Mouse (Mus musculus): ENCODE measurements at regions not wholly inside any gene's neighbourhood (a gene's known extent, or its start where the extent isn't known, plus 50 kb on each side); places are given as distances from the start of the nearest gene placed in this dataset.

DNA sequence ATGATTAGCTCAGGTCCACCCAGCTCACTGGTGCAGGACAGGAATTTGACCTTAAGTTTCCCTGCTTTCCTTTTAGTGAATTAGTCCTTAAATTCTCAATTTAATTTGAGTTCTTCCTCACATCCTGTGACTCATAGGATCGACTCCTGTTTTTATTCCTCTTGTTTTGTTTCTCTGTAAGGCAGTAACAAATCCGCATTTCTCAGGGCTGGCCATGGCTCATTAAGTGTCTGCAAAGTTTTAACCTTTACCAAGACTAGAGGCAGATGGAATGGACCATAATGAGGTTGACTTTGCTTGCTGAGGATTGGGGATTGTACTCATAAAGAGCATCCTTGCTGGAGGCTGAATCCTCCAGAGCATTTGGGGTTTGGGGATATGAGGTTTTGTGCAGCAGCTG, 156.6 kb downstream of the Cysltr2 start:
- Histone ChIP-seq H3K27me3 (ENCODE audit: insufficient read depth, low read length) (no peaks in the 10 kb centered on the region), H3K36me3 (ENCODE audit: insufficient read depth) (no peaks in the 10 kb centered on the region), H3K4me1 (ENCODE audit: insufficient read depth) (no peaks in the 10 kb centered on the region), H3K9me3 (ENCODE audit: low read length) (no peaks in the 10 kb centered on the region), H3K4me2 (ENCODE audit: low read depth) (no peak overlapping the region), H3K27ac (ENCODE audit: low read depth, low read length) (no peak overlapping the region), H3K9ac (no peak overlapping the region), H3K4me3 (ENCODE audit: low read depth, low read length) (no peak overlapping the region)
- WGBS, result 76% methylated on average over 2 of the region's 2 CpGs
- DNase-seq, result no peak
- TF ChIP-seq CTCF (IDR thresholded peaks at IDR 0.05; ENCODE audit: low read depth), result no peak
- ATAC-seq, result no peak

DNA sequence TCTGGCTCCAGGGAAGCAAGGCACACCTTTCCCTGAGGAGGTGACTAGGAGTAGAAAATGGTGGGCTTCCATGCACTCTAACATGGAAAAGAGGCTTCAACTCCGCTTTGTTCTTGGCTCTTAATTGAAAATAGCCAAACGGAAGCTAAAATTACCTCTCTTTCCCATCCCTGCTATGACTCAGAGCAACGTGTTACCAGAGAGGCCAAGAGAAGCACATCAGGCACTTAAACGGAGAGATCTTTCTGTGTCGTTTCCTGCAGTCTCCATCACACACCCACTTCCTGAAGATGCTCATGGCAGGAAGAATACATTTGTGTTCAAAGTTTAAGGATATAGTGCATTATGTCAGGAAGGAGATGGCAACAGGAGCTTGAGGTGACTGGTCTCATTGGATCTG, 159.3 kb downstream of the Cysltr2 start:
- Histone ChIP-seq H3K27me3 (ENCODE audit: insufficient read depth, low read length) (no peaks in the 10 kb centered on the region), H3K4me1 (ENCODE audit: insufficient read depth) (no peaks in the 10 kb centered on the region), H3K36me3 (ENCODE audit: insufficient read depth) (no peaks in the 10 kb centered on the region), H3K9ac (no peak overlapping the region), H3K9me3 (ENCODE audit: low read length) (no peaks in the 10 kb centered on the region), H3K27ac (ENCODE audit: low read depth, low read length) (no peak overlapping the region), H3K4me2 (ENCODE audit: low read depth) (no peak overlapping the region), H3K4me3 (ENCODE audit: low read depth, low read length) (no peak overlapping the region)
- no peak for DNase-seq
- no peak for TF ChIP-seq CTCF (IDR thresholded peaks at IDR 0.05; ENCODE audit: low read depth)
- no peak for ATAC-seq
- WGBS, result 84% methylated on average over 5 of the region's 5 CpGs

DNA sequence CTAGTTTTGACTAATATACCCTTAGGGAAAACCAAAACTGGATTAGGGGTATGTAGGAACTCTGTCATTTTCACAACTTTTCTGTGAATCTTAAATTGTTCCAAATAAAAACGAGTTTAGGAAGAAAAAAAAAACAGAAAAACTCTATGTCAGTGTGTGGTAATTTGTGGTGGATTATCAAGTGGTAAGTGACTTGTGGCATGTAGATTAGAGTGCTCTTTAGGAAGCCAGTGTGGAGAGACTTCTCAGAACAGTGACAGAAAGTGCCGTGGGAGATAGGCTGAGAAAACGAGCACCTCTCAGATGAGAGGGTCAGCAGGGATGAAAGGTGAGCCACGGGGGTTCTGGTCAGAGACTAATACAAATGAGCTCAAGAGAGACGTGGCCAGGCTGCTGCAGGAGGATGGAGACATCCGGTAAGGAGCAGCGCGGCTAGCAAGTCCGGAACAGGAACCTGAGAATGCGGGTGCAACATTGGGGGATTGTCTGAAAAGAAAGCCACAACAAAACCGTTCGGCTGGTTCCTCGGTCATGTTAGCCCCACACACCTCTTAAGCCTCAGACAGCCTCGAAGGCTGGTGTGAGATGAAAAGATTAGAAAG, 161.3 kb downstream of the Cysltr2 start:
- Histone ChIP-seq H3K9ac (no peak overlapping the region), H3K9me3 (ENCODE audit: low read length) (no peaks in the 10 kb centered on the region), H3K4me3 (ENCODE audit: low read depth, low read length) (no peak overlapping the region), H3K4me1 (ENCODE audit: insufficient read depth) (no peaks in the 10 kb centered on the region), H3K4me2 (ENCODE audit: low read depth) (no peak overlapping the region), H3K27ac (ENCODE audit: low read depth, low read length) (no peak overlapping the region), H3K27me3 (ENCODE audit: insufficient read depth, low read length) (no peaks in the 10 kb centered on the region), H3K36me3 (ENCODE audit: insufficient read depth) (no peaks in the 10 kb centered on the region)
- ATAC-seq (no peak), DNase-seq (no peak)
- TF ChIP-seq CTCF (IDR thresholded peaks at IDR 0.05; ENCODE audit: low read depth), result no peak
- 49% methylated on average over 14 of the region's 14 CpGs for WGBS

- no peaks in the 10 kb centered on the region for H3K4me1 ChIP-seq (ENCODE audit: insufficient read depth)
- ATAC-seq, result no peak
- no peak overlapping the region for H3K9ac ChIP-seq
- no peaks in the 10 kb centered on the region for H3K36me3 ChIP-seq (ENCODE audit: insufficient read depth)
- 83% methylated on average over 12 of the region's 12 CpGs for WGBS
- H3K27me3 ChIP-seq (ENCODE audit: insufficient read depth, low read length), result no peaks in the 10 kb centered on the region
- DNase-seq, result no peak
- H3K9me3 ChIP-seq (ENCODE audit: low read length), result no peaks in the 10 kb centered on the region
- no peak overlapping the region for H3K4me2 ChIP-seq (ENCODE audit: low read depth)
- no peak overlapping the region for H3K27ac ChIP-seq (ENCODE audit: low read depth, low read length)
- no peak for TF ChIP-seq CTCF (IDR thresholded peaks at IDR 0.05; ENCODE audit: low read depth)
- no peak overlapping the region for H3K4me3 ChIP-seq (ENCODE audit: low read depth, low read length)
Measured at GRCm38 (mm10) chr14:72886935-72887369, 162.0 kb downstream of the Cysltr2 start.

DNA sequence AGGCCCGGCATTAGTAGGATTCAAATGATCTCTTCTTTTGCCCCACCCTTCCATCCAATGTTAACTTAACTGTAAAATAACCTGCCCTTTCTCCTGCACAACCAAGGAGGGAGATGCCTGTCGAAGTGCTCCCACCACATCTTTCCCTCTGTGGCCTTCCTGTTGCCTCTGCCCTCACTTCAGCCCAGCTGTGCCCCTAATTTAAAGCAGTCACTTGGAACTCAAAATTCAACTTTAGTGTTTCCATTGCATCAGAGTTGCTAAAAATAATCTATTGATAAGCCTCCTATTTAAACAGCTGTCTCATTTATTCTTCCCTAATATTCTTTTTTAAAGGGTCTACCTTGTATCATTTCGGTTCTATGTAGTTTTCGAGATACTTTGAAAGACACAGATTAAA, 163.1 kb downstream of the Cysltr2 start:
- no peaks in the 10 kb centered on the region for H3K27me3 ChIP-seq (ENCODE audit: insufficient read depth, low read length)
- H3K9ac ChIP-seq, result no peak overlapping the region
- DNase-seq, result no peak
- H3K4me1 ChIP-seq (ENCODE audit: insufficient read depth), result no peaks in the 10 kb centered on the region
- no peak overlapping the region for H3K4me2 ChIP-seq (ENCODE audit: low read depth)
- no peak overlapping the region for H3K4me3 ChIP-seq (ENCODE audit: low read depth, low read length)
- no peaks in the 10 kb centered on the region for H3K36me3 ChIP-seq (ENCODE audit: insufficient read depth)
- H3K27ac ChIP-seq (ENCODE audit: low read depth, low read length), result no peak overlapping the region
- 89% methylated on average over 4 of the region's 4 CpGs for WGBS
- no peaks in the 10 kb centered on the region for H3K9me3 ChIP-seq (ENCODE audit: low read length)
- TF ChIP-seq CTCF (IDR thresholded peaks at IDR 0.05; ENCODE audit: low read depth), result no peak
- ATAC-seq, result no peak

GRCm38 (mm10) chr14:72884561-72884960, 164.4 kb downstream of the Cysltr2 start:
- Histone ChIP-seq H3K27me3 (ENCODE audit: insufficient read depth, low read length) (no peaks in the 10 kb centered on the region), H3K36me3 (ENCODE audit: insufficient read depth) (no peaks in the 10 kb centered on the region), H3K9me3 (ENCODE audit: low read length) (no peaks in the 10 kb centered on the region), H3K27ac (ENCODE audit: low read depth, low read length) (no peak overlapping the region), H3K4me3 (ENCODE audit: low read depth, low read length) (no peak overlapping the region), H3K4me1 (ENCODE audit: insufficient read depth) (no peaks in the 10 kb centered on the region), H3K4me2 (ENCODE audit: low read depth) (no peak overlapping the region), H3K9ac (no peak overlapping the region)
- 66% methylated on average over 4 of the region's 4 CpGs for WGBS
- no peak for TF ChIP-seq CTCF (IDR thresholded peaks at IDR 0.05; ENCODE audit: low read depth)
- peak; percentile 32; the same call in 1 of the 2 replicates for ATAC-seq
- DNase-seq, result peak; percentile 51

- no peaks in the 10 kb centered on the region for H3K27me3 ChIP-seq (ENCODE audit: insufficient read depth, low read length)
- no peak overlapping the region for H3K27ac ChIP-seq (ENCODE audit: low read depth, low read length)
- no peaks in the 10 kb centered on the region for H3K4me1 ChIP-seq (ENCODE audit: insufficient read depth)
- H3K36me3 ChIP-seq (ENCODE audit: insufficient read depth), result no peaks in the 10 kb centered on the region
- TF ChIP-seq CTCF (IDR thresholded peaks at IDR 0.05; ENCODE audit: low read depth), result no peak
- no peak overlapping the region for H3K4me3 ChIP-seq (ENCODE audit: low read depth, low read length)
- no peak overlapping the region for H3K4me2 ChIP-seq (ENCODE audit: low read depth)
- ATAC-seq (no peak), DNase-seq (no peak)
- no peaks in the 10 kb centered on the region for H3K9me3 ChIP-seq (ENCODE audit: low read length)
- H3K9ac ChIP-seq, result no peak overlapping the region
Measured at GRCm38 (mm10) chr14:72877132-72877531, 167.3 kb upstream of the Fndc3a start.
